Mouse (Mus musculus): ENCODE measurements around the gene Oxct2b. TPM values are rescaled to one million over a fixed set of nuclear protein-coding genes. Genes with fewer than 3 reads are reported as not detected.
"Not testable (repeated sequence)": the region's sequence is repeated elsewhere in the genome, so short reads cannot be mapped to it uniquely, and the experiment has no call there.

Gene Oxct2b
- polyA plus RNA-seq, 1 experiment = 0.08 TPM

- Histone ChIP-seq H3K4me3 (ENCODE audit: insufficient read depth, low read length) (no peak overlapping the region), H3K27ac (ENCODE audit: insufficient read depth, low read length) (no peak overlapping the region)
Measured at GRCm38 (mm10) chr4:123152976-123153375, 36.9 kb downstream of the Oxct2b start.

GRCm38 (mm10) chr4:123155004-123155403 lies 38.9 kb downstream of the Oxct2b start:
- Histone ChIP-seq H3K4me3 (ENCODE audit: insufficient read depth, low read length) (no peak overlapping the region), H3K27ac (ENCODE audit: insufficient read depth, low read length) (no peak overlapping the region), H3K4me1 (ENCODE audit: control insufficient read depth, insufficient read depth, low read length) (peaks cover 2% of the 10 kb centered on the region; the same call in 1 of the 2 replicates)
- TF ChIP-seq CTCF (IDR thresholded peaks at IDR 0.05; ENCODE audit: extremely low read depth, insufficient read depth, low read length) (0 out of 2 replicates have a peak, but pooled peaks have one; percentile 25), POLR2A (IDR thresholded peaks at IDR 0.05; ENCODE audit: extremely low read depth, insufficient read depth, low read length) (no peak)

More at GRCm38 (mm10) chr4:123152976-123153375, 36.9 kb downstream of the Oxct2b start:
- TF ChIP-seq POLR2A (IDR thresholded peaks at IDR 0.05; ENCODE audit: extremely low read depth, insufficient read depth, low read length) (no peak), CTCF (IDR thresholded peaks at IDR 0.05; ENCODE audit: extremely low read depth, insufficient read depth, low read length) (no peak)
- peaks cover 2% of the 10 kb centered on the region; the same call in 1 of the 2 replicates for H3K4me1 ChIP-seq (ENCODE audit: control insufficient read depth, insufficient read depth, low read length)

GRCm38 (mm10) chr4:123155427-123155826 lies 39.4 kb downstream of the Oxct2b start:
- Histone ChIP-seq H3K4me3 (ENCODE audit: insufficient read depth, low read length) (no peak overlapping the region), H3K27ac (ENCODE audit: insufficient read depth, low read length) (no peak overlapping the region), H3K4me1 (ENCODE audit: control insufficient read depth, insufficient read depth, low read length) (peaks cover 2% of the 10 kb centered on the region; the same call in 1 of the 2 replicates)
- TF ChIP-seq POLR2A (IDR thresholded peaks at IDR 0.05; ENCODE audit: extremely low read depth, insufficient read depth, low read length) = no peak
- no peak for TF ChIP-seq CTCF (IDR thresholded peaks at IDR 0.05; ENCODE audit: extremely low read depth, insufficient read depth, low read length)

- no peak for TF ChIP-seq POLR2A (IDR thresholded peaks at IDR 0.05; ENCODE audit: extremely low read depth, insufficient read depth, low read length)
- no peak for TF ChIP-seq CTCF (IDR thresholded peaks at IDR 0.05; ENCODE audit: extremely low read depth, insufficient read depth, low read length)
- Histone ChIP-seq H3K27ac (ENCODE audit: insufficient read depth, low read length) (no peak overlapping the region), H3K4me3 (ENCODE audit: insufficient read depth, low read length) (no peak overlapping the region), H3K4me1 (ENCODE audit: control insufficient read depth, insufficient read depth, low read length) (peaks cover 2% of the 10 kb centered on the region; the same call in 1 of the 2 replicates)
Measured at GRCm38 (mm10) chr4:123155840-123156239, 39.8 kb downstream of the Oxct2b start.

- no peak overlapping the region for H3K27ac ChIP-seq (ENCODE audit: insufficient read depth, low read length)
- no peak overlapping the region for H3K4me3 ChIP-seq (ENCODE audit: insufficient read depth, low read length)
- TF ChIP-seq CTCF (IDR thresholded peaks at IDR 0.05; ENCODE audit: extremely low read depth, insufficient read depth, low read length) (no peak), POLR2A (IDR thresholded peaks at IDR 0.05; ENCODE audit: extremely low read depth, insufficient read depth, low read length) (no peak)
- peaks cover 5% of the 10 kb centered on the region; the same call in 1 of the 2 replicates for H3K4me1 ChIP-seq (ENCODE audit: control insufficient read depth, insufficient read depth, low read length)
Measured at GRCm38 (mm10) chr4:123160571-123160970, 44.5 kb downstream of the Oxct2b start.

- H3K4me3 ChIP-seq (ENCODE audit: insufficient read depth, low read length); H3K4me1 ChIP-seq (ENCODE audit: control insufficient read depth, insufficient read depth, low read length); H3K27ac ChIP-seq (ENCODE audit: insufficient read depth, low read length): not testable (repeated sequence)
Measured at GRCm38 (mm10) chr4:123161251-123161650, 45.2 kb downstream of the Oxct2b start.

GRCm38 (mm10) chr4:123162305-123162917 lies 46.3 kb downstream of the Oxct2b start:
- peaks cover 5% of the 10 kb centered on the region; the same call in 1 of the 2 replicates for H3K4me1 ChIP-seq (ENCODE audit: control insufficient read depth, insufficient read depth, low read length)
- H3K4me3 ChIP-seq (ENCODE audit: insufficient read depth, low read length) = no peak overlapping the region
- TF ChIP-seq POLR2A (IDR thresholded peaks at IDR 0.05; ENCODE audit: extremely low read depth, insufficient read depth, low read length) (no peak), CTCF (IDR thresholded peaks at IDR 0.05; ENCODE audit: extremely low read depth, insufficient read depth, low read length) (no peak)
- no peak overlapping the region for H3K27ac ChIP-seq (ENCODE audit: insufficient read depth, low read length)

GRCm38 (mm10) chr4:123164157-123164556 lies 48.1 kb downstream of the Oxct2b start:
- TF ChIP-seq CTCF (IDR thresholded peaks at IDR 0.05; ENCODE audit: extremely low read depth, insufficient read depth, low read length) = no peak
- no peak for TF ChIP-seq POLR2A (IDR thresholded peaks at IDR 0.05; ENCODE audit: extremely low read depth, insufficient read depth, low read length)
- H3K4me3 ChIP-seq (ENCODE audit: insufficient read depth, low read length) = no peak overlapping the region

More at GRCm38 (mm10) chr4:123164157-123164556, 48.1 kb downstream of the Oxct2b start:
- H3K4me1 ChIP-seq (ENCODE audit: control insufficient read depth, insufficient read depth, low read length) = peaks cover 5% of the 10 kb centered on the region; the same call in 1 of the 2 replicates
- no peak overlapping the region for H3K27ac ChIP-seq (ENCODE audit: insufficient read depth, low read length)

Other genes starting within 250 kb of the Oxct2b start
- 134 and 146 TPM in 2 replicates for gene Cap1, start 230.2 kb upstream of the Oxct2b start, polyA plus RNA-seq (2012; rRNA removed)
- 36.1 and 37.3 TPM in 2 replicates for gene Mfsd2a, start 155.1 kb upstream of the Oxct2b start, polyA plus RNA-seq (2012; rRNA removed)
- gene Mycl, start 120.6 kb upstream of the Oxct2b start, polyA plus RNA-seq (2012; rRNA removed) = 8.4 and 10.1 TPM in 2 replicates
- 12.6 and 15.7 TPM in 2 replicates for gene Trit1, start 99.7 kb upstream of the Oxct2b start, polyA plus RNA-seq (2012; rRNA removed)
- gene Bmp8b, start 11.1 kb upstream of the Oxct2b start, polyA plus RNA-seq (2012; rRNA removed) = 0.15 and 0.40 TPM in 2 replicates
- 18.2 and 19.7 TPM in 2 replicates for gene Ppie, start 23.7 kb downstream of the Oxct2b start, polyA plus RNA-seq (2012; rRNA removed)
- 562 and 609 TPM in 2 replicates for gene Hpcal4, start 67.0 kb downstream of the Oxct2b start, polyA plus RNA-seq (2012; rRNA removed)
- 3.3 and 3.7 TPM in 2 replicates for gene Nt5c1a, start 85.2 kb downstream of the Oxct2b start, polyA plus RNA-seq (2012; rRNA removed)
- gene Heyl, start 117.3 kb downstream of the Oxct2b start, polyA plus RNA-seq (2012; rRNA removed) = 2.0 TPM in 2 replicates
- gene Pabpc4, start 146.1 kb downstream of the Oxct2b start, polyA plus RNA-seq (2012; rRNA removed) = 35.3 and 35.6 TPM in 2 replicates
- 0.10 and 0.13 TPM in 2 replicates for gene Oxct2a, start 207.4 kb downstream of the Oxct2b start, polyA plus RNA-seq (2012; rRNA removed)
- 0.17 and 0.23 TPM in 2 replicates for gene Bmp8a, start 227.0 kb downstream of the Oxct2b start, polyA plus RNA-seq (2012; rRNA removed)

All from cortical plate, adult 2 months (tissue).